Mouse (Mus musculus) layer of hippocampus, adult 2 months (tissue): ENCODE measurements around the gene Cyp39a1. TPM values are rescaled to one million over a fixed set of nuclear protein-coding genes. Genes with fewer than 3 reads are reported as not detected.

Experiments
- DNase-seq, 2 experiments: peaks; one replicate each; pipeline ENCODE4 v3.0.0; 2022; ENCODE audit warnings: low spot score in 2 of 2
- H3K27ac ChIP-seq: fragments of 200-600 bp; 2 replicates; pipeline ENCODE4 v1.8.1; 2022
- H3K4me3 ChIP-seq: fragments of 200-600 bp; 2 replicates; pipeline ENCODE4 v1.8.1; 2022; ENCODE audit warnings: mild to moderate bottlenecking
- CTCF ChIP-seq: fragments of 200-600 bp; conservative IDR thresholded peaks from 2 replicates; pipeline ENCODE4 v1.8.1; 2022; ENCODE audit warnings: antibody characterized with exemption, mild to moderate bottlenecking, moderate library complexity
- long read RNA-seq, 2 experiments: library from polyadenylated mRNA; stranded (forward); transcript quantifications; one replicate each; pipeline ENCODE4 v2.0.0; 2021; ENCODE audit warnings: borderline mapping rate in 2 of 2
- total RNA-seq, 2 experiments: library from RNA; stranded (reverse); gene quantifications; 2 replicates each; pipeline ENCODE4 v1.2.3; 2021

Gene Cyp39a1
- 1 to 10 TPM in 1 of 2 experiments, under 1 TPM in 1; 0.79 to 1.1 TPM for total RNA-seq
- long read RNA-seq, experiment 1, result 0 reads
- long read RNA-seq, experiment 2, result 0 reads

- no peak for DNase-seq
- Histone ChIP-seq H3K27ac (peak within 1 kb of the TSS; percentile 94), H3K4me3 (peak within 1 kb of the TSS; percentile 90)
- no peak for TF ChIP-seq CTCF
Measured at GRCm38 (mm10) chr17:43667290-43667843, at the start of gene Cyp39a1. Gene Cyp39a1, plus strand, starts transcription at chr17:43667425.

- no peak overlapping the region for H3K4me3 ChIP-seq
- no peak for DNase-seq
- H3K27ac ChIP-seq, result no peak overlapping the region
- no peak for TF ChIP-seq CTCF
Measured at GRCm38 (mm10) chr17:43619156-43619555, 48.1 kb upstream of the Cyp39a1 start.

GRCm38 (mm10) chr17:43622076-43622475 is 45.1 kb upstream of the Cyp39a1 start:
- Histone ChIP-seq H3K4me3 (no peak overlapping the region), H3K27ac (no peak overlapping the region)
- no peak for TF ChIP-seq CTCF
- DNase-seq, result no peak

- no peak for DNase-seq
- no peak overlapping the region for H3K4me3 ChIP-seq
- H3K27ac ChIP-seq, result no peak overlapping the region
- TF ChIP-seq CTCF, result no peak
Measured at GRCm38 (mm10) chr17:43628246-43628645, 39.0 kb upstream of the Cyp39a1 start.

GRCm38 (mm10) chr17:43629026-43629495 is 38.2 kb upstream of the Cyp39a1 start:
- TF ChIP-seq CTCF, result no peak
- H3K27ac ChIP-seq, result no peak overlapping the region
- DNase-seq, result no peak
- H3K4me3 ChIP-seq, result no peak overlapping the region

GRCm38 (mm10) chr17:43629496-43630426 is 37.5 kb upstream of the Cyp39a1 start, which contains the start of gene Tdrd6:
Gene Tdrd6, minus strand, starts transcription at chr17:43630299.
- DNase-seq, result no peak
- Histone ChIP-seq H3K27ac (no peak within 1 kb of the TSS), H3K4me3 (peak within 1 kb of the TSS; percentile 50)
- no peak for TF ChIP-seq CTCF

- Histone ChIP-seq H3K27ac (no peak overlapping the region), H3K4me3 (peak overlapping the region; percentile 50; the same call in 1 of the 2 replicates)
- DNase-seq, result no peak
- no peak for TF ChIP-seq CTCF
Measured at GRCm38 (mm10) chr17:43630427-43630760, 36.8 kb upstream of the Cyp39a1 start.

GRCm38 (mm10) chr17:43637146-43637545 is 30.1 kb upstream of the Cyp39a1 start:
- no peak for TF ChIP-seq CTCF
- Histone ChIP-seq H3K4me3 (no peak overlapping the region), H3K27ac (no peak overlapping the region)
- DNase-seq, result no peak

GRCm38 (mm10) chr17:43640825-43641224 is 26.4 kb upstream of the Cyp39a1 start:
- no peak for DNase-seq

GRCm38 (mm10) chr17:43643191-43643590 is 24.0 kb upstream of the Cyp39a1 start:
- Histone ChIP-seq H3K27ac (no peak overlapping the region), H3K4me3 (no peak overlapping the region)
- no peak for DNase-seq
- TF ChIP-seq CTCF, result no peak

More at GRCm38 (mm10) chr17:43640825-43641224, 26.4 kb upstream of the Cyp39a1 start:
- peak; percentile 52 for TF ChIP-seq CTCF
- Histone ChIP-seq H3K4me3 (no peak overlapping the region), H3K27ac (no peak overlapping the region)

GRCm38 (mm10) chr17:43644375-43644774 is 22.9 kb upstream of the Cyp39a1 start:
- no peak for DNase-seq
- Histone ChIP-seq H3K27ac (no peak overlapping the region), H3K4me3 (no peak overlapping the region)
- no peak for TF ChIP-seq CTCF

GRCm38 (mm10) chr17:43645136-43645535 is 22.1 kb upstream of the Cyp39a1 start:
- DNase-seq, result no peak
- no peak overlapping the region for H3K27ac ChIP-seq
- no peak overlapping the region for H3K4me3 ChIP-seq
- TF ChIP-seq CTCF, result no peak

- Histone ChIP-seq H3K4me3 (no peak overlapping the region), H3K27ac (no peak overlapping the region; the same call in 1 of the 2 replicates)
- DNase-seq, result no peak
- TF ChIP-seq CTCF, result no peak
Measured at GRCm38 (mm10) chr17:43646925-43647324, 20.3 kb upstream of the Cyp39a1 start.
